Mouse (Mus musculus) heart, embryonic 14.5 days (tissue): ENCODE measurements around the gene Tbx19. TPM values are rescaled to one million over a fixed set of nuclear protein-coding genes. Genes with fewer than 3 reads are reported as not detected.

Source experiments
- ATAC-seq: fragments of 200-750 bp; cut with Nextera tagmentation; 2 replicates; pipeline ENCODE4 v1.8.0; 2017; ENCODE audit warnings: low read depth, moderate TSS enrichment; ENCODE audit not compliant: insufficient number of reproducible peaks, insufficient read depth, low FRiP score
- H3K27ac ChIP-seq, 2 experiments: fragments of 200-500 bp in 1 of 2; fragments of 300-500 bp in 1 of 2; sonication (generic) in 1 of 2; replicated peaks in 1 of 2; 2 replicates each; pipeline ENCODE4 v1.5.1; 2012 to 2014; ENCODE audit warnings: low read depth in 2 of 2, low read length in 2 of 2, control low read depth in 1 of 2, mild to moderate bottlenecking in 1 of 2, mixed read lengths in 1 of 2; ENCODE audit not compliant: control insufficient read depth in 1 of 2, insufficient read depth in 1 of 2
- H3K27me3 ChIP-seq: fragments of 300-500 bp; sonication (generic); 2 replicates; pipeline ENCODE4 v1.6.1; 2014; ENCODE audit warnings: mild to moderate bottlenecking, low read length, control low read depth; ENCODE audit not compliant: control insufficient read depth, insufficient read depth
- H3K36me3 ChIP-seq: fragments of 300-500 bp; sonication (generic); 2 replicates; pipeline ENCODE4 v1.6.1; 2014; ENCODE audit warnings: mild to moderate bottlenecking, control low read depth, low read length, mixed read lengths; ENCODE audit not compliant: control insufficient read depth, insufficient read depth
- H3K4me1 ChIP-seq, 2 experiments: fragments of 200-500 bp in 1 of 2; fragments of 300-500 bp in 1 of 2; sonication (generic) in 1 of 2; 2 replicates each; pipeline ENCODE4 v1.6.1; 2012 to 2014; ENCODE audit warnings: low read length in 2 of 2, control low read depth in 1 of 2, mixed read lengths in 1 of 2; ENCODE audit not compliant: control insufficient read depth in 2 of 2, insufficient read depth in 2 of 2
- H3K4me2 ChIP-seq: fragments of 300-500 bp; sonication (generic); 2 replicates; pipeline ENCODE4 v1.6.1; 2014; ENCODE audit warnings: mild to moderate bottlenecking, low read length
- H3K4me3 ChIP-seq, 2 experiments: fragments of 200-500 bp in 1 of 2; fragments of 300-500 bp in 1 of 2; sonication (generic) in 1 of 2; 2 replicates each; pipeline ENCODE4 v1.5.1; 2012 to 2014; ENCODE audit warnings: low read length in 2 of 2, mild to moderate bottlenecking in 2 of 2, control low read depth in 1 of 2, low read depth in 1 of 2, moderate library complexity in 1 of 2; ENCODE audit not compliant: control insufficient read depth in 1 of 2, insufficient read depth in 1 of 2
- H3K9ac ChIP-seq: fragments of 300-500 bp; sonication (generic); 2 replicates; pipeline ENCODE4 v1.6.1; 2014; ENCODE audit warnings: mild to moderate bottlenecking, low read length
- H3K9me3 ChIP-seq: fragments of 300-500 bp; sonication (generic); 2 replicates; pipeline ENCODE4 v1.6.1; 2016; ENCODE audit warnings: low read length, control low read depth; ENCODE audit not compliant: control insufficient read depth
- WGBS: fragments of 180-500 bp; shearing (Covaris S2); extraction: QIAGEN DNeasy Blood & Tissue Kit; methylation state at CpG from one replicate; pipeline ENCODE4 v1.1.7; 2014; 5-methylcytosine and 5-hydroxymethylcytosine counted together
- polyA plus RNA-seq: library from polyadenylated mRNA; unstranded; fragments of >200 nt; fragmentation: Nextera tagmentation; extraction: Ambion mirVana; gene quantifications from 2 replicates; pipeline ENCODE4 v1.2.1, GENCODE M21; 2014

The Tbx19 gene
- polyA plus RNA-seq, 1 experiment from 2014 or later = not detected

DNA sequence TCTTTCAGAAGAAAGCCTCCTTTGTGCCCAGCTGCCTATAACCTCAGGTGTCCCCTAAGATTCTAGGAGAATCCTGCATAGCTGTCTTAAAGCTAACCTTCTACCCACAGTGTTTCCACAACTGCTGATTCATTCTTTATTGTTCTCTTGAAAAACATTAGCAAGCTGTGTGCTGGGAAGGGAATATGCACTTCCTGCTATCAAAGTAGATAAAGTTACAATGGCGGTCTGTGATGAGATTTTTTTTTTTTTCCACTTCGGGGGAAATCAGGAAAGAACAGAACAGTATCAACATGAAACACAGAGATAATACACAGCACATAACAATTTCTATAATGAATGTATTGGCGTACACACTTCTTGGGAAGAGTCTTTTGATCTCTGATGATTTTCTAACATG, 37.3 kb upstream of the Tbx19 start:
- H3K9ac ChIP-seq = no peak overlapping the region
- H3K4me3 ChIP-seq = no peak overlapping the region
- no peak for ATAC-seq
- WGBS = 39% methylated on average over 3 of the region's 3 CpGs
- no peaks in the 10 kb centered on the region for H3K27me3 ChIP-seq
- H3K9me3 ChIP-seq = no peaks in the 10 kb centered on the region
- peaks cover 0 to 13% of the 10 kb centered on the region in 2 experiments; a peak in 2 of 4 replicates for H3K4me1 ChIP-seq
- H3K36me3 ChIP-seq = no peaks in the 10 kb centered on the region
- no peak overlapping the region for H3K4me2 ChIP-seq
- H3K27ac ChIP-seq = peak overlapping the region; percentile 39 to 59; a peak in 3 of 4 replicates

DNA sequence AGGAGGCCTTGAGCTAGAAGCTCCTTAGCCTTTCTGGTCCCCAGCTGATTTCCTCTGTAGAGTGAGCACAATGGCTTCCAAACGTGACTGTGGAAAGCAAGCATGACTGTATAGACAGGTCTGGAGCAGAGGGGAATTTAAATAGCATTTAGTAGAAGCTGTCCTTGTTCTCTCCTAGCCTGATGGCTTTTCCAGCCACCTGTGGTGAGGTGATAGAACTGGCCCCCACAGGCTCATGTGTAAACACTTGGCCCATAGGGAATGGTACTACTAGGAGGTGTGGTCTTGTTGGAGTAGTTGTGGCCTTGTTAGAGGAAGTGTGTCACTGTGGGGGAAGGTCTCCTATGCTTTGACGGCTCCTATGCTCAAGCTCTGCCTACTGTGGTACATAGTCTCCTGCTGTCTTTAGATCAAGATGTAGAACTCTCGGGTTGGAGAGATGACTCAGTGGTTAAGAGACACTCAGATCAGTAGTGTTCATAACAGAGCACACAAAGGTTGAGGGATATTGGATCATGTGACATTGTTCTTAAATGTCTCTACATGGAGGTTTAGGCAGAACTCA, 34.9 kb upstream of the Tbx19 start:
- ATAC-seq = no peak
- Histone ChIP-seq H3K4me2 (peak overlapping the region; percentile 77; the same call in 1 of the 2 replicates), H3K9ac (no peak overlapping the region), H3K4me3 (no peak overlapping the region), H3K36me3 (no peaks in the 10 kb centered on the region), H3K27me3 (no peaks in the 10 kb centered on the region), H3K27ac (no peak overlapping the region; a peak in 1 of 4 replicates), H3K4me1 (peaks cover 0 to 21% of the 10 kb centered on the region in 2 experiments; a peak in 2 of 4 replicates), H3K9me3 (no peaks in the 10 kb centered on the region)
- WGBS = 57% methylated on average over 3 of the region's 3 CpGs

DNA sequence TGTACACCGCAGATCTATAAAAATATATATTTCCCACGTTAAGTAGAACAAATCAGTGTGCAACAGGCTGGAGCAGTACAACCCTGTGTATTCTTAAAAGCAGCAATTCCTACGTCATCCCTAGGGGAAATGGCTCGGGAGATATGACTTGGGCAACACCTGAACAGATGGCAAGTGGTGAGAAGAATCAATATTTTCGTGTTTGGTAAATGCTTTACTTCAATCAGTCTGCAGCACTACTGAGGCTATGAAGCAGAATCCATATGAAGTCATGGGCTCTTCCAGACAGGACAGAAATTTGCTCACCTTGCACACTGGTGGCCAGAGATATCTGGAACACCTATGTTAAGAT, 34.1 kb upstream of the Tbx19 start:
- Histone ChIP-seq H3K9ac (peak overlapping the region; percentile 84), H3K27me3 (no peaks in the 10 kb centered on the region), H3K27ac (peak overlapping the region in 1 of 2 experiments; percentile 85; a peak in 3 of 4 replicates), H3K4me2 (peak overlapping the region; percentile 77), H3K4me3 (peak overlapping the region; percentile 69 to 95), H3K4me1 (peaks cover 0 to 28% of the 10 kb centered on the region in 2 experiments; a peak in 2 of 4 replicates), H3K36me3 (no peaks in the 10 kb centered on the region), H3K9me3 (no peaks in the 10 kb centered on the region)
- WGBS = 13% methylated on average over 5 of the region's 5 CpGs
- ATAC-seq = no peak

DNA sequence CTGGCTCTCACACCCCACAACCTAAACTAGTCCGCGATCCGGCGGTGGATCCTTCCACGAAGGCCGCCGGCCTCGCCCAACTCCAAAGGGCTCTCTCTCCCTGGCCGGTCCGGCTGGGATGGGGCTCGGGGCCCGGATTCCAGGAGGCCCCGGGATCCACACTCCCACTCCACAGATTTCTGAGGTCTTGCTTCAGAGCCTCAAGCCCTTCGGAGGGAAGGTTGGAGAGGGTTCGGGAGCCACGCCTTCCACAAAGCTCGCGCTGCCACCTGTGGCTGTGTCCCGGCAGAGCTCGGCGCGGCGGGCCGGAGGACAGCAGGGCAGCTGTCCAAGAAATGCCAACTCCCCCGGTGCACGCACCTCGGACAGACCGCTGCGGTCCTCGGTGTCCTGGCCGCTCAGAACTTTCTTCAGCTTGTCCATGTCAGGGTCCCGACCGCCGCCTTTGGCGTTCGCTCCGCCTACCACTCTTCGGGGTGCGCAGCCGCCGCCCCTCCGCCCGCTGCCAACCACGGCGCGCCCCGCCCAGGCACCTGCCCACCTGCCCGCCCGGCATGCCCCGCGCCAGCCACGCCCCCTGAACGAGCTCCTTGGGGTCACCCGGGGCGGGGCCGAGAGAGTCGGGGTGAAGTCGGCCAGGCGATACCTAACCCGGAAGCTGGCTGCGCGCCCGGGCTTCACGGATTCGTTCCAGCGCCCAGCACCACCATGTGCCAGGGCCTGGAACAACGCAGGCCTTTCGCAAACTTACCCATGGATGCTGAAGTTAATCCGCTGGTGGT, 33.5 kb upstream of the Tbx19 start, which contains the start of gene Sft2d2:
Gene Sft2d2 (minus strand): TSS at position 559 of the 782 bp plus-strand sequence.
- Histone ChIP-seq H3K9me3 (no peaks in the 10 kb centered on the region), H3K4me3 (peak within 1 kb of the TSS; percentile 69 to 95), H3K4me2 (peak within 1 kb of the TSS; percentile 77), H3K4me1 (peaks cover 2 to 31% of the 10 kb centered on the region in 2 experiments; a peak in 3 of 4 replicates), H3K36me3 (no peaks in the 10 kb centered on the region), H3K9ac (peak within 1 kb of the TSS; percentile 84), H3K27me3 (no peaks in the 10 kb centered on the region), H3K27ac (peak within 1 kb of the TSS; percentile 85 to 91)
- WGBS = under 1% methylated on average over 68 of the region's 69 CpGs
- ATAC-seq = peak; percentile 91

DNA sequence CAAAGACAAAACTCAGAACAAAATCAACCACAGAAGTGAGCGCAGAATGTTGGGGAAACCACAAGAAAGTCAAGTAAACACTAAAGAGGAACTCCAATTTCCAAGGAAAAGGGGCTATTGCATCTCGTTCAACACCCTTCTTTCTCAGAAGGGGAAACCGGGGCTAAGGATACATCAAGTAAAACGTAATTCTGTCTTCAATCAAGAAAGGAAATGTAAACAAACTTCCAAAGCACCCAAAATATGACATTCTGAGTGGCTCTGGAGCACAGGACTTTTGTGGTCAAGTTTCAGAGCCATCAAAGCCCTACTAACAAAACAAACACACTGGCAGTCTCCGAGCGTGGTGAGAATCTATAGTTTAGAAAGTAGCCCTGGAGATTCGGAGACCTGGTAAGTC, 32.9 kb upstream of the Tbx19 start:
- peaks cover 6 to 35% of the 10 kb centered on the region in 2 experiments for H3K4me1 ChIP-seq
- H3K4me3 ChIP-seq = peak overlapping the region; percentile 69 to 95
- H3K36me3 ChIP-seq = no peaks in the 10 kb centered on the region
- H3K9ac ChIP-seq = peak overlapping the region; percentile 84
- H3K4me2 ChIP-seq = peak overlapping the region; percentile 77
- H3K27me3 ChIP-seq = no peaks in the 10 kb centered on the region
- H3K27ac ChIP-seq = peak overlapping the region; percentile 85 to 91
- ATAC-seq = no peak
- WGBS = 13% methylated on average over 7 of the region's 7 CpGs
- H3K9me3 ChIP-seq = no peaks in the 10 kb centered on the region

GRCm38 (mm10) chr1:165192714-165193264, 32.2 kb upstream of the Tbx19 start:
- Histone ChIP-seq H3K4me3 (peak overlapping the region; percentile 69 to 95; a peak in 3 of 4 replicates), H3K27ac (peak overlapping the region; percentile 85 to 91)
- WGBS = 36% methylated on average over 10 of the region's 10 CpGs

DNA sequence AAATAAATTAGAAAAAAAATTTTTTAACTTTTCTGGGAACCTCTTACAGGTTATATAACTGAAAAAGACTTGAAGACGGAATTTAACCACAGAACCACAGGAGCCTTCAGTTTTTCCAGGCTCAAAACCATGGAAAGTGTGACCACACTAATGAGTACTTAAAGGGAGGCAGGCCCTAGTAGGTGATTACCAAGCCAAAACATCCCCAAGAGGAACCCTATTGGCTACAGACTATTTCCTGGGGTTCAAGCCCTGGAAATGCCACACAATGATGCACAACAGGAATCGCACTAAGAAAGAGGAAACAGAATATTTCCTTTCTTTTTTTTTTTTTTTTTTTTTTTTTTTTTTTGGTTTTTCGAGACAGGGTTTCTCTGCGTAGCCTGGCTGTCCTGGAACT, 31.5 kb upstream of the Tbx19 start:
- Histone ChIP-seq H3K4me1 (peaks cover 10 to 45% of the 10 kb centered on the region in 2 experiments), H3K9me3 (no peaks in the 10 kb centered on the region), H3K4me3 (peak overlapping the region in 1 of 2 experiments; percentile 13; a peak in 2 of 4 replicates), H3K36me3 (peaks cover 3% of the 10 kb centered on the region; the same call in 1 of the 2 replicates), H3K27ac (peak overlapping the region; percentile 81 to 85), H3K9ac (no peak overlapping the region; the same call in 1 of the 2 replicates), H3K27me3 (no peaks in the 10 kb centered on the region), H3K4me2 (peak overlapping the region; percentile 77)
- no peak for ATAC-seq
- 71% methylated on average over 4 of the region's 4 CpGs for WGBS

More at GRCm38 (mm10) chr1:165192714-165193264, 32.2 kb upstream of the Tbx19 start:
- Histone ChIP-seq H3K36me3 (no peaks in the 10 kb centered on the region), H3K27me3 (no peaks in the 10 kb centered on the region), H3K4me2 (peak overlapping the region; percentile 77), H3K4me1 (peaks cover 6 to 39% of the 10 kb centered on the region in 2 experiments), H3K9me3 (no peaks in the 10 kb centered on the region), H3K9ac (peak overlapping the region; percentile 84)
- no peak for ATAC-seq
